Mouse (Mus musculus): Measurements from ENCODE around the gene Ramp3.

DNA sequence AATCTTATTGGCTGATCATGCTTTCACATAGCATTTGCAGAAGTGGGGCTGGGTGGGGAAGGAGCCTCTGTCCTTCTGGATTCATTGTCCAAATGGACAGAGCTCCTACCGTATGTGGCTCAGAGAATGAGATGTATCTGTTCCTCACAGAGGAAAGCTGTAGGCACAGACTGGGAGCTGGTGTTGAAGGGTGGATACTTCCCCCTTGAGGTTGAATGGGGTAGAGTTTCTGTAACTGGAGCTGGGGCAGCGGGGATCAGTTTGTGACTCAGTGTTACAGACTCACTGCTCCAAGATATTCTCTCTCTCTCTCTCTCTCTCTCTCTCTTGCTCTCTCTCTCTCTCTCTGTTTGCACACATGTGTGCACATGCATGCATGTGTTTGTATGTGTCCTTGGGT, 11.7 kb downstream of the Ramp3 start:
- TF ChIP-seq POLR2A (IDR thresholded peaks at IDR 0.05; ENCODE audit: borderline replicate concordance, low read depth, low read length) (no peak), CTCF (IDR thresholded peaks at IDR 0.05; ENCODE audit: low read depth, low read length) (no peak)

Data from bone marrow macrophage, adult 2 months (primary cell).